Mouse (Mus musculus) ES-E14 (cell line): ENCODE results near the gene Gm21972. TPM values are rescaled to one million over a fixed set of nuclear protein-coding genes. Genes with fewer than 3 reads are reported as not detected.

ENCODE experiments used
- DNase-seq: peaks from one replicate; pipeline ENCODE4 v3.0.0-alpha.2; 2013; ENCODE audit warnings: low read depth, low spot score
- H3K27ac ChIP-seq: 2 replicates; pipeline ENCODE4 v1.5.1; 2012; ENCODE audit warnings: low read depth, mild to moderate bottlenecking, low read length, moderate library complexity, mixed read lengths; ENCODE audit not compliant: poor library complexity, insufficient read depth, severe bottlenecking
- H3K36me3 ChIP-seq: 2 replicates; pipeline ENCODE4 v1.6.1; 2012; ENCODE audit warnings: mild to moderate bottlenecking, low read length, moderate library complexity, mixed read lengths; ENCODE audit not compliant: control insufficient read depth, poor library complexity, insufficient read depth, severe bottlenecking
- H3K4me1 ChIP-seq, 2 experiments: fragments of 150-350 bp in 1 of 2; sonication (generic) in 1 of 2; 2 replicates each; pipeline ENCODE4 v1.6.1; 2012; ENCODE audit warnings: low read length in 2 of 2, mild to moderate bottlenecking in 1 of 2, mixed read lengths in 1 of 2; ENCODE audit not compliant: control insufficient read depth in 2 of 2, insufficient read depth in 2 of 2, poor library complexity in 1 of 2
- H3K4me3 ChIP-seq, 2 experiments: fragments of 150-350 bp in 1 of 2; sonication (generic) in 1 of 2; 2 replicates each; pipeline ENCODE4 v1.5.1; 2012; ENCODE audit warnings: low read length in 2 of 2, low read depth in 1 of 2, mild to moderate bottlenecking in 1 of 2, mixed read lengths in 1 of 2; ENCODE audit not compliant: insufficient read depth in 1 of 2, poor library complexity in 1 of 2, severe bottlenecking in 1 of 2
- H3K9ac ChIP-seq: 2 replicates; pipeline ENCODE4 v1.6.1; 2012; ENCODE audit warnings: low read depth, mild to moderate bottlenecking, low read length, mixed read lengths; ENCODE audit not compliant: poor library complexity, insufficient read depth, severe bottlenecking
- H3K9me3 ChIP-seq: fragments of 150-350 bp; sonication (generic); 2 replicates; pipeline ENCODE4 v1.6.1; 2012; ENCODE audit warnings: low read depth, mild to moderate bottlenecking, low read length; ENCODE audit not compliant: control insufficient read depth, insufficient read depth
- CHD2 ChIP-seq: IDR thresholded peaks from 2 replicates; pipeline ENCODE4 v1.6.1; 2014; ENCODE audit warnings: mild to moderate bottlenecking, low read depth, low read length, inconsistent platforms
- HCFC1 ChIP-seq: IDR thresholded peaks from 2 replicates; pipeline ENCODE4 v1.6.1; 2012; ENCODE audit warnings: low read length, inconsistent platforms, borderline replicate concordance; ENCODE audit not compliant: insufficient read depth
- MAFK ChIP-seq: IDR thresholded peaks from 2 replicates; pipeline ENCODE4 v1.6.1; 2014; ENCODE audit warnings: mild to moderate bottlenecking, low read depth, low read length, inconsistent platforms; ENCODE audit not compliant: insufficient read depth
- ZC3H11A ChIP-seq: IDR thresholded peaks from 2 replicates; pipeline ENCODE4 v1.6.1; 2012; ENCODE audit warnings: low read depth, mild to moderate bottlenecking, inconsistent platforms, low read length, borderline replicate concordance
- ZNF384 ChIP-seq: IDR thresholded peaks from 2 replicates; pipeline ENCODE4 v1.6.1; 2012; ENCODE audit warnings: low read depth, low read length, inconsistent platforms
- in situ Hi-C, 2 experiments: fragments of 600-800 bp; cut with MboI; formaldehyde crosslinking; loops; one replicate each; pipeline ENCODE4 v1.15.1; 2025; ENCODE audit warnings: low sequenced_read_pairs in 2 of 2, inconsistent platforms in 1 of 2; ENCODE audit not compliant: unreplicated experiment in 2 of 2
- total RNA-seq: library from RNA; depleted of rRNA; stranded (reverse); fragments of 300-350 nt; gene quantifications from 2 replicates; pipeline ENCODE4 v1.2.3, GENCODE M21; 2012

Gm21972 gene
- total RNA-seq, 1 experiment = not detected

- Histone ChIP-seq H3K9ac (peak overlapping the region; percentile 27; the same call in 1 of the 2 replicates), H3K4me1 (peaks cover 19 to 23% of the 10 kb centered on the region in 2 experiments), H3K4me3 (no peak overlapping the region), H3K9me3 (no peaks in the 10 kb centered on the region), H3K27ac (peak overlapping the region; percentile 79), H3K36me3 (peaks cover 4% of the 10 kb centered on the region; the same call in 1 of the 2 replicates)
- TF ChIP-seq ZC3H11A (peak; percentile 73; the same call in 1 of the 2 replicates), HCFC1 (no peak), MAFK (no peak), ZNF384 (no peak), CHD2 (0 out of 2 replicates have a peak, but pooled peaks have one; percentile 15)
- DNase-seq = peak; percentile 66
- in situ Hi-C loops = loop anchor here (5.0 to 10.0 kb wide), 2 partner anchors 146 to 148 kb away; no protein-coding TSS in a partner anchor
These were observed 55.7 kb downstream of the Gm21972 start for GRCm38 (mm10) chr1:86189034-86189702.

- Histone ChIP-seq H3K36me3 (peaks cover 4% of the 10 kb centered on the region; the same call in 1 of the 2 replicates), H3K27ac (no peak overlapping the region), H3K9ac (no peak overlapping the region), H3K4me1 (peaks cover 19 to 23% of the 10 kb centered on the region in 2 experiments), H3K9me3 (no peaks in the 10 kb centered on the region), H3K4me3 (no peak overlapping the region)
- DNase-seq = no peak
- TF ChIP-seq ZC3H11A = no peak
- no peak for TF ChIP-seq CHD2
- TF ChIP-seq ZNF384 = no peak
- TF ChIP-seq MAFK = no peak
- no peak for TF ChIP-seq HCFC1
- in situ Hi-C loops = no loop called here
These were observed 57.4 kb downstream of the Gm21972 start for GRCm38 (mm10) chr1:86190843-86191242.

GRCm38 (mm10) chr1:86194044-86194443 is 60.6 kb downstream of the Gm21972 start:
- no peak overlapping the region for H3K27ac ChIP-seq
- peaks cover 3 to 7% of the 10 kb centered on the region in 2 experiments; a peak in 2 of 4 replicates for H3K4me1 ChIP-seq
- no peak overlapping the region for H3K4me3 ChIP-seq
- H3K9me3 ChIP-seq = no peaks in the 10 kb centered on the region
- DNase-seq = no peak
- TF ChIP-seq MAFK (no peak), CHD2 (no peak), ZNF384 (no peak), ZC3H11A (no peak), HCFC1 (no peak)
- H3K36me3 ChIP-seq = peaks cover 13% of the 10 kb centered on the region; the same call in 1 of the 2 replicates
- no peak overlapping the region for H3K9ac ChIP-seq
- in situ Hi-C loops = no loop called here

- H3K9me3 ChIP-seq = no peaks in the 10 kb centered on the region
- H3K27ac ChIP-seq = no peak overlapping the region
- H3K4me1 ChIP-seq = peaks cover 4% of the 10 kb centered on the region in 2 experiments; a peak in 2 of 4 replicates
- H3K36me3 ChIP-seq = peaks cover 18% of the 10 kb centered on the region; the same call in 1 of the 2 replicates
- TF ChIP-seq ZNF384 (no peak), CHD2 (no peak), ZC3H11A (no peak), MAFK (no peak), HCFC1 (no peak)
- no peak for DNase-seq
- no peak overlapping the region for H3K4me3 ChIP-seq
- H3K9ac ChIP-seq = no peak overlapping the region
- in situ Hi-C loops = no loop called here
These were observed 64.8 kb downstream of the Gm21972 start for GRCm38 (mm10) chr1:86198276-86198675.
